Mouse (Mus musculus): Measurements from ENCODE around the gene Tnks2.
"Not testable (repeated sequence)": the region's sequence is repeated elsewhere in the genome, so short reads cannot be mapped to it uniquely, and the experiment has no call there.

Tnks2 gene

DNA sequence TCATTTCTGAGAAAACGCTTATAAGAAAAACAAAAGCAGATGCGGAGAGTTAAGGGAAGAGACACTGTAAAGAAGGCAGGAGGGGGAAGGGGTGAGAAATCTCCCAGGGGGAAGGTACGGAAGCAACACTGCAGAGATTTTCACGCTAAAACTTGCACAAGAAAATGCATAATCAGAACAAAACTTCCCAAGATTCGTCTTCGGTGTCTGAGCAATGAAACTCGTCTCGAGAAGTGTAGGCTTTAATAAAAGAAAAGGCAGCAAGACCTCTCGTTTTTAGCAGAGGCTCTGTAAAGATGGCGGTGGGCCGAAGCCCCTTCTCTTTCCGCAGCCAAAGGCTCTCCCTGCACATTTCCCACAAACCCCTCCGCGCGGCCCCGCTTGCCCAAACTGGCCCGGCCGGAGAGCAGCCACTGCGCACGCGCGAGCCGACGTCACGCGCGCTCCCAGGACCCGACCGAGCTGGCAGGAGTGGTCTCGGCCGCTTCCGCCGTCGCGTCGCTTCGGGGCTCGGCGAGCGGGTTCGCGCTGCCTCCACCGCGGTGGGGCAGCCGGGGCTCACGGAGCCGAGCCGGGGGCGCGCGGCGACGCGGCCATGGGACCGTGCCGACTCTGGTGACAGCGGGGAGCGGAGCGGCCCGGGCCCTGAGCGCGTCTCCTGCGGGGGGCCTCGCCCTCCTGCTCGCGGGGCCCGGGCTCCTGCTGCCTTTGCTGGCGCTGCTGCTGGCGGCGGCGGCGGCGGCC, at the start of gene Tnks2:
Gene Tnks2, plus strand, starts transcription at position 445 of the 744 bp plus-strand sequence.
- in situ Hi-C loops (cut with MboI) = no loop called here

DNA sequence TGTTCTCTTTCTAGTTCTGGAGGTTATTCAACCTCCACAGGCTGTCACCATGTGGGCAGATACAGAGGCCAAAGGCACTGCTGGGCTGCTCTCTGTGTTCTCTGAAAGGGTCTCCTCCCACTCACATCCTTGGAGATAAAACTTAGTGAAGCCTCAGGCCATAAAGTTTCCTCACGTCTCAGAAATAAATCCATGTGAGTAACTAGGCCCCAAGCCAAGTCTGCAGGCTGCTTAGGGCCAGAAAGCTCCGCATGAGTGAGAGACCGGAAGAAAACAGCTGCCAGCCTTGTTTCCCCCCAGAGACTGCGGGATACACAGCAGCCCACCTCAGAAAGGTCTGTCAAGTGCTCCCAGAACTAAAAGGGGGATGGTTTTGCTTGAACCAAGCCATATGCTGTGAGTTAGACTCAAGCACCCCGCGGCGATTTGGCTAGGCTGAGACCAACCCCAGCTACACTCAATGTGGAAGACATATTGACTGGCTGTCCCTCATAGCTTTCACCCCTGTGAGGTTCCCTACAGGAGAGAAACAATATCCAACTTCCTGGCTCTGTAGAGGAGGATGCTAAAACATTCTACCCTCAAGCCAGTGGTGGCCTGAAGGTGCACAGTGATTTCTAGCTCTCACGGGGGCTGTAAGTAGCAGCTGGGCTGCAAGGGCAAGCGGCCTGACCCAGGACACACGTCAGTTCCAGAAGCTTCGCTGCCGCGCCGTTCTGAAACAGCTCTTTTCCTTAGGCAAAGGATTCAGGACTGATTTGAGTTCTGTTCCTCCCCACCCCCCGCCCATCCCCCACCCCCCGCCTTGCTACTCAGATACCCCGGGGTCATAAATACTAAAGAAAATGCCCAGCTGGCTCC, 43.9 kb upstream of the Tnks2 start:
- in situ Hi-C loops (cut with MboI) = no loop called here

DNA sequence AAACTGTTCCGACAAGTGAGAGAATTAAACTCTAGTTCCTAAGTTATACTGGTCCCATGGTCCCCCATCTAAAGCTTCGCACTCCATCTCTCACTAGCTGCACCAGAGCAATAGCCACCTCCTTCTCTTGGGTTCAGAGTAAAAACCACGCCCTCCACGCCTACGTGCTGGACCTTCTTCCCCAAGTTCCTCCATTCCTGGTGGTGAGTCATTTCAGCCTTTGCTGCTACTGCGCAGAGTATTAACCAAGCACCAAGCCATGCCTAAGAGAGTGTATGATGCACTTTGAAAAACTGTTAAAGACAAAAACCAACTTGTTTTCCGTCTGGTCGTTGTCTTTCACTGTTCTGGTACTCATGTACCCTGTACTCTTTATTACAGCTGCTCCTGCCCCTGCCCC, 41.4 kb upstream of the Tnks2 start:
- in situ Hi-C loops (cut with MboI) = no loop called here

DNA sequence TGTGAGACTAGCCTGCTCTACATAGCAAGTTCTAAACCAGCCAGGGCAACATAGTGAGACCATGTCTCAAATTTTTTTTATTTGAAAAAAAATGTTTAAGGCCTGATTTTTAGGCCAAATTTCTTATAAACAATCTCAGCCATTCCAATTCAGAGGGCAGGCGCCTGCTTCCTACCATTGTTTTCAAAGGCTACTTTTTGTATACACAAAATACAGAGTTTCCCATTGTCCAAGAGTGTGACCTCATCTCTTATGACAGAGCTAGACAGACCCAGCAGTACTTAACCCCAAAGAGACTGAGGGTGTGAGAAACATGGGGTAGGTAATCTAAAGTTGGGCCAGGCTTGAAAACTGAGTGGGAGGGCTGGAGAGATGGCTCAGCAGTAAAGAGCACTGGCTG, 40.6 kb upstream of the Tnks2 start:
- in situ Hi-C loops (cut with MboI) = no loop called here

DNA sequence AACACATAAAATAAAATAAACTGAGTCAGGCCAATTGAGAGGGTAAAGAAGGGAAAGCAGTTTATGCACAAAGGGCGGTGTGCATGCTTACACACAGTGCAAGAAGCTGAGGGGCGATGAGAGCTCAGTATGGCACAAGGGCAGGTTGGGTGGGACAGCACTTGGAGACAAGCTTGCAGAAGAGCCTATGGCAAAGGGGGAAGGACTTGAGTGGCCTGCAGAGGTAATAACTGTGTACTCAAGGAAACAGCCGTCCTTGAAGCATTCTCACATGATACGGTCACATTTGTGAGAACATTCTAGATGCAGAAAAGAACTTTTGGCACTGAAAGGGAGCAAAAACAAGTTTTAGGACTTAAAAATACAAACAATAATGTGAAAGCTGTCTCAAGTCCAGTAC, 40.0 kb upstream of the Tnks2 start:
- in situ Hi-C loops (cut with MboI) = no loop called here

DNA sequence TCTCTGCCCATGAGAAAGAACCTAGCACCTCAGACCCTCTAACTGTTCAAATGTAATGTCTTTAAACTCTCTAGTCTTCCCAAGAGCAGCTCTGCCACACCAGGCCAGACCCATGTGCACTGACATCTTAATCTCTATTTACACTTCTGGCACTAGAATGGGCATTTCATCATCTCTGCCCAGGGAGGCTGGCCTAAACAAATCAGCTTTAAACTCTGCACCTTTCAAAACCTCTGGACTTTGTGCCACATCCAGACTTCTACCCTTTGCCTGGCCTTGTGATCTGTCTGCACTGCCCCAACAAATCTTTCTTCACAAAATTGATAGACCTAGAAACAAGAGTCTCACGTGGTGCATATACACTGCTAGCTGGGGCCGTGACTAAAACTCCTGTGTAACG, 38.8 kb upstream of the Tnks2 start:
- in situ Hi-C loops (cut with MboI) = no loop called here

DNA sequence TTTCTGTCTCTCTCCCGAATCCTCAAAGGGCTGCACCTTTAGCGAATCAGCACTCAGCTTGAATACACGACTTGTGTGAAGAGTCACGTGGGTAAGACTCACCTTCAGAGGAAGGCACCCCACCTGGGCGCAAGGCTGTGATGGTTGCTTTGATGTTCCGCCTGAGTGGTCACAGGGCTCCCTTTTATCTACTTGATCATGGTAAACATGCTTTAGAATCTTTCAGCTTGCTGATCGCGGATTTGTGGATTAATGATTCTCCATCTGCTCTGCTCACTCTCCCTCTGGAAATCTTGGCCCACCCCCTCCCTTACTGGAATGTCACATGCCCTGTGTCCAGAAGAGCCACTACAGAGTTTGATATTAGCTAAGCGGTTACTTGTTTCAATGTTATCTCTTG, 37.1 kb upstream of the Tnks2 start:
- in situ Hi-C loops (cut with MboI) = no loop called here

DNA sequence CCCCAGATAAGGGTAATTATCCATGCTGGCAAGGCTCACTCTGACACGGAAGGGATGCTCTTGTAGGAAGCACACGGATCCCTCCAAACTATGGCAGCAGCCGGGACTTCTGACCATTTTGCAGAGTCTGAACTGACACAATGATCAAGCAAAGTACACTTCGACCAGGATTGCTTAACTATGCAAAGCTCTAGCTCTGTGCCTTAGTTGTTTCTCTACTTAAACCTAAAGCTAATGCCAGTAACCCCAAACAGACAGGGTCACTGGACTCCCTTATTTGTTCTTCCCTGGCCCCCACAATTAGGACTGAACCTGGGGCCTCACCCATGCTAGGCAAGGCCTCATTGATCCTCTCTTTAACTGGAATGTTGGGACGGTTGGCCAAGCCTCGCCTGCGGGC, 33.7 kb upstream of the Tnks2 start:
- in situ Hi-C loops (cut with MboI) = no loop called here

DNA sequence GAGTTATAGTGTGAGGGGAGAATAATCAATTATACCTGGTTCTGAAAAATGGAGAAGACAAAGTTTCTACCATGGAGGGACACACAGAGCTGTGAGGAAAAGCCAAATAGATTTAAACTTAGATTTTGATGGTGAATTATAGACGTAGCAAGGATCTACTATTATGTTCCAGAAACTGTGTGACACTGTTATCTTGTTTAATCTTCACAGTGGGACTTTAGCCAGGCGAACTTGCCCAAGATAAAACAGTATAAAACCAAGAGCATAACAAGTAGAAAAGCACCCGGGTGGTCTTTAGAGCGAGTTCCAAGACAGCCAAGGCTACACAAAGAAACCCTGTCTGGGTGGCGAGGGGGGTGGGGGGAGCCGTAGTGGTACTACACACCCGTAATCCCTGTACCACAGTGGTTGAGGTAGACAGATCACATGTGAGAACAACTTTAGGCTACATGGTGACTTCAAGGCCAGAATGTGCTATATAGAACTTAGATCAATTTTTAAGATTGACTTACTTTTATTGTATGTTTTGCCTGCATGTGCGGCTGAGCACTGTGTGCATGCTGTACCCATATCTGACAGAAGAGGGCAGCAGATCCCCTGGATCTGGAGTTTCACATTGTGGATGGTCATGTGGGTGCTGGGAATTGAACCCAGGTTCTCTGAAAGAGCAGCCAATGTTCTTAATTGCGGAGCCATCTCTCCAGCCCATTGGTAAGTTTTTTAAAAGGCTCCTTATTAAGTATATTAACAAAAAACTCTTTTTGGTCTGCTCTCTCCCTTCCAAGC, 32.0 kb upstream of the Tnks2 start:
- in situ Hi-C loops (cut with MboI) = no loop called here

DNA sequence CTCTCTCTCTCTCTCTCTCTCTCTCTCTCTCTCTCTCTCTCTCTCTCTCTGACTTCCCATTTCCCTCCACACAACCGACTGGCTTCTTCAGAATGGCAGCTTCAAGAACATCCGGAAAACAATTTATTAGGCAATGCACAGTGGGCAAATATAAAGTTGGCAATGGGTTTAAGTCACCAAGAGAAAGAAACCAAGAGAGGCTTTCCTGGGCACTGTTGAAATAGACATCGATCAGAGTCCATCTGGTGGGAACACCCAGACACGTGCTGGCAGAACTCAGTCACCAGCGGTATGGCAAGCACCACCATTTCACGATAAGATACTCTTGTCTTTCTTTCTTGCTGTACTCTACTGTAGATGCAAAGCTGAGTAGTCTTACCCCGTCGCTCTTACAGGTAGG, 30.6 kb upstream of the Tnks2 start:
- in situ Hi-C loops (cut with MboI) = no loop called here

DNA sequence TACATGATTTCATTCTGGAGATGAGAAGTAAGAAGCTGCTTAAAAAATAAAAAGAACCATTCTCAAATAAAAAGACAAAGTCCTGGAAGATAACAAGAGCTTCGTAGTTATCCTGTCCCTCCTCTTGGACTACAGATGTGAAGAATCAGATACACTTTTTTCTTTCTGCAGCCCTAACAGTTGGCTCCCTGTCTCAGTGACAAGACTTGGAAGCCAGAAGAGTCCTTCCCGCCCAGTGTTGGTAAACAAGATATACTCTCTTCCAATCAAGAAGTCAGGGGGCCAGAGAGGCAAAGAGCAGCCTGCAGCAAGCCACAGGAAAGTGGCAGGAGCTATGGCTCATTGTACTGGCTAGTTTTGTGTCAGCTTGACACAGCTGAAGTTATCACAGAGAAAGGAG, 27.2 kb upstream of the Tnks2 start:
- in situ Hi-C loops (cut with MboI) = no loop called here

DNA sequence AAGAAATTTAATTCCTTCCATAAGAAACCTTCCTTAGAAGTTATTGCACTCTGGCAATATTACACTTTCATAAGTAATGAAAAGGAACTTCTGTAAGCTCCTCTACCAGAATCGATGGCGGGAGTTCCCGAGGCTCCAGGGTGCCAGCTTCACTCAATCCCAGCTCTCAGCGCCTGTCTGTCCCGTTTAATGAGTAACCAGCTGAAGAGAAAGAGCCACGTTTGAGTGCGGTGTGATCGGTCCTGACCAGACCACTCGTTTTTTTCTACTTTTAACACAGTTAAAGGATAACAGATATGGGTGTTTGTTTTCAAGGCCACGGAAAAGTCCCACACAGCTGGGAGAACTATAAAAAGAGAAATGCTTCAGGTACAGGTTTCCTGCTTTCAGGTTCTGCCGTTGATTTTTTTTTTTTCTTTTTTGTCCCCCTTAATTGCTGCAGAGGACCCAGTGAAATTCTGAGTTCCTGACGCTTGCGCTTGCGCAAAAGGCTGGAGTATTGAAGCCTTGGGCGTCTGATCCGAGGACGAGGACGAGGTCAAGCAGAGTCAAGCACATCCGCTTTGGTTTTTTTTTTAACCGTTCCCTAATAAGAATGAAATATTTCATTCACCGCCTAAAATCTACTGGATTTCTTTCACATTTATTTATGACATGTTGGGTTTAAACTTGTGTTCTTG, 25.5 kb upstream of the Tnks2 start:
- in situ Hi-C loops (cut with MboI) = no loop called here

DNA sequence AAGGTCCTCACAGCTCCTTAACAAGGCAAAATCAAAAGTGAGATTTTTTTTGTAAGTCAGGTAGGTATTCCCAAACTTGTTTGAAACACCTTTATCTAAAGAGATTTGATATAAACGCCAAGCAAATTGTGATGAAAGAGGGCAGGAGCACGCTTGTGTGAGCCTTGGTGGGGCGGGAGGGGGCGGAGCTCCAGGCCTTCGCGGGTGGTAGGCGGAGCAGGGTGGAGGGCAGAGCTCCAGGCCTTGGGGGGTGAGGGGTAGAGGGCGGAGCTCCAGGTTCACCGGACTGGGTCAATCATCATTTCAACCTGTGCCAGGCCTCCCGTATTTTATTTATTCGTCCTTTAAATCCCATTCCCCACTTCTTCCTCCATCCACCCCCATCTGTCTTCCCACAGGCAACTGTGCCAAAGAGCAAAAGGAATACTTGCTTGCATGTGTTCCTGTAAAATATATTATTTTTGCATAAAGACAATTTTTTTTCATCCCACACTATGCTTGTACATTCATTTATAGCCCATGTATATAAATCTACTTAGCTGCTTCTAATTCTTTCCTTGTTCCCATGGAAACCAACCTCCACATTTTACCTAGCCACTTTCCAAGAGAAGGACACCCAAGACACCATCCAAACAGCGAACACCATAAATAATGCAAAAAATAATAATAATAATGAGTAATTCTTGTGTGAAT, 24.4 kb upstream of the Tnks2 start:
- in situ Hi-C loops (cut with MboI) = no loop called here

DNA sequence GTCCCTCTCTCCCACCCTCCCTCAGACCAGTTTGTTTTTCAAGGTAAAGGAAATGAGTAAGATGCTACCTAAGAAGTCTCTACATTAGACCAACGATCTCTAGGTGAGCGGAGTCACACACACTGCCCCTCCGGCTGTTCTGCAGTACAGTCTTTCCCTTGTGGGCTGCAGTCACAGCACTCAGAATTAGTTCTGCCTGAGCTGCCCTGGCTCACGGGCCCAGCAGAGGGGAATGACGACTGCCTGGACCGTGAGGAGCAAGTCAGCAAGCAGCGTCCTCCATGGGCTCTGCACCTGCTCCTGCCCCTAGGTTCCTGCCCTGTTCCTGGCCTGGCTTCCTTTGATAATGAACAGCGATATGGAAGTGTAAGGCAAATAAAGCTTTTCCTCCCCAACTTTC, 22.0 kb upstream of the Tnks2 start:
- in situ Hi-C loops (cut with MboI) = no loop called here

DNA sequence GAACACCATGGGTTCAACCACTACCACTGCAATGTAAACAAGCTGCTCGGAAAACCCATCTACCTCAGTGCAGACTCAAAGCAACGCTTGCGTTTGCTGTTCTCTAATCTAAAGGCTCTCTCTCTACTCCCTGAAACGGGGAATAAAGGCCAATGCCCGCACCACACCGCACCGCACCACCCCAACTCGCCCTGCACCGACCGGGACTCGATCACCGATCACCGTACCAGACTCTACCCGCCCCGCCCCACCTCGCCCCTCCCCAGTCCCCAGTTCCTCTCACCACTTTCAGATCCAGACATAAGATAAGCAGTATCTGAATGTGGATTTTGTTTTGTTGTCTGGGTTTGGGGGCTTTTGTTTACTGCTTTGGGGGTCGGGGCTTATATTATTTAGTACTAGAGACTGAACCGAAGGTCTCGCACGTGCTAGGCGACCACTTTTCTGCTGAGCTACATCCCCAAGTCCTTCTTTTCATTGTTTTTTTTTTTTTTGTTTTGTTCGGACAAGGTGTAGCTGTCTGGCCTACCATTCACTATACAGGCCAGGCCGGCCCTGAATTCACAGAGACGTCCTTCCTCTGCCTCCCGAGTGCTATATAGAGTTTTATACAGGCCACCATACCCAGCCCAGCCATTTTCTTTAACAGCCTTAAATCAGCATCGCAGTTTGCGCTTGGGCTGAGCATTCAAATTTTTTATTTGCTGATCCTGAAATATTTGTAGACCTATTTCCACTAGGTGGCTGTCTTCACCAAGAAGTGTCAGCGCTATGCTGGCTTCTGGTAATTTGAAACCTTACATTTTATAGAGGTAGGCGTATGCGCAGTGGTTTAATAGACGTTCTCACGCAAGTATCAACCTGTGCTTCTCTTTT, 18.4 kb upstream of the Tnks2 start:
- in situ Hi-C loops (cut with MboI) = no loop called here

DNA sequence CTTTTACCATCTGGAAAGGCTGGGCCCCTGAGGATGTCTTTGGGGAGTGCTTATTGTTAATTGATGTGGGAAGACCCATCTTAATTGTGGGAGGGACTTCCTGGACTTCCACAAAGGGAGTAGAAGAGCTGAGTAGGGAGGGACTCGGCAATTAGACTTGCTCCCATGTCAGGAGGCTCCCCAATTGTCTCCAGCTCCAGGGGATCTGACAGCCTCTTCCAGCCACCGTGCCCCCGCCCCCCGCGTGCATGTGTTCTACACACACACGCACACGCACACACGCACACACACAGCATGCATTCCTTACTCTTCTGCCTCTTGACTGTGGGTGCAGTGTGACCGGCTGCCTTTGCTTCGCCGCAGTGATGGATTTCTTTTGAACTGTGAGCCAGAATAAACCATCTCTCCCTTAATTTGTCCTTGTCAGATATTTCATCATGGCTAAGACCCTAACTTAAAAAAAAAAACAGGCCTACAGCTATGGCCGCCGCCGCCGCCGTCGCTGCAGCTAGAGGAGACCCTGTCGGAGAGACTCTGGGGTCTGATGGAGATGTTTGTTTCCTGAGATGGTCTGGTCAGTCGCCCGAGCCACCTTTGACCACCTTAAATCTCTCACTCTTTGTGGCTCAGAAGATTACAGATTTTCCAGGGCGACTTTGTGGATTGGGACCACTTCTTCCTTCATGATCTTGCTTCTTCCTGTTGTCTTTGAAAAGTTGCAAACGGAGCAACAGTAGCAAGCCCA, 15.7 kb upstream of the Tnks2 start:
- in situ Hi-C loops (cut with MboI) = no loop called here

DNA sequence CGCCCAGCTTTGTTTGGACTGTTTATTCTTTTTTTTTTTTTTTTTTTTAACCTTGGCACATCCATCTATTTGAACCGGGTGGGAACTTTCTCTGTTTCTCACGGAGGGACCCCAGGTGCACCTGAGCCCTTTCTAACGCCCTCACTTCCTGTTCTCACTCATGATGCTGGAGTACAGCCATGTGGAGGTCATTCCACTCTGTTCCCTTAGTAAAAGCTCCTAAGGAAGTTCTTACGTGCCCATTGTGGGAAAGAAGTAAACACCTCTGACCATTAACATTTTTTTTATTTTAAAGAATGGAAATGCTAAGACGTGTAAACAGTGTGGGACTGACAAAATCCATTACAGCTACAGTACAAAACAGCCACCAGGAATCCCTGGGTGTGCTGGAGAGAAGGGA, 14.8 kb upstream of the Tnks2 start:
- in situ Hi-C loops (cut with MboI) = no loop called here

DNA sequence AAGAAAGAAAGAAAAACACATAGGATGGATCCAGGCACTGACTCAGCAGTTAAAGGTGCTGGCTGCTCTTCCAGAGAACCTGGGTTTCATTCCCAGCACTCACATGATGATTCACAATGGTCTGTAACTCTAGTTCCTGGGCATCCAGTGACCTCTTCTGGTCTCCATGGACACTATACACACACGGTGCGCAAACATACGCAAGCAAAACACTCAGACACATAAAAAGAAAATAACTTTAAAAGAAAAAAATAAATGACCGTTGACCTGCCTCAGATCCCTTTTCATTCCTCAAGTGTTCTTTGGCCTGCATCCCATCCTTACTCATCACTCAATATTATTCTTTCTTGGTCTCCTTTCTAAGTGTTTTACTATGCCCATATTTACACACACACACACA, 13.6 kb upstream of the Tnks2 start:
- in situ Hi-C loops (cut with MboI) = no loop called here

DNA sequence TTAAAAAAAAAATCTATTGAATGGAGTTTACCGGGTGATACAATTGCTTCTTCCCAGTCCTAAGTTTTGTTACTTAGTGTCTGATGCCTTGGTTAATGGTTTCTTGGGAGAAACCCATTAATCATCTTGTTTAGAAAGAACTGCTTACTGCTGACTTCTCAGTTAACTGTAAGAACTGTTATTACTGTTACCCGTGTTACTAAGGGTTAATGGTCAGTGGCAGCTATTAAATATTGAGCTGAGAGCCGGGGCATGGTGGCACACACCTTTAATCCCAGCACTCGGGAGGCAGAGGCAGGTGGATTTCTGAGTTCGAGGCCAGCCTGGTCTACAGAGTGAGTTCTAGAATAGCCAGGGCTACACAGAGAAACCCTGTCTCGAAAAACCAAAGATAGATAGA, 12.7 kb upstream of the Tnks2 start:
- in situ Hi-C loops (cut with MboI) = not testable (repeated sequence)

DNA sequence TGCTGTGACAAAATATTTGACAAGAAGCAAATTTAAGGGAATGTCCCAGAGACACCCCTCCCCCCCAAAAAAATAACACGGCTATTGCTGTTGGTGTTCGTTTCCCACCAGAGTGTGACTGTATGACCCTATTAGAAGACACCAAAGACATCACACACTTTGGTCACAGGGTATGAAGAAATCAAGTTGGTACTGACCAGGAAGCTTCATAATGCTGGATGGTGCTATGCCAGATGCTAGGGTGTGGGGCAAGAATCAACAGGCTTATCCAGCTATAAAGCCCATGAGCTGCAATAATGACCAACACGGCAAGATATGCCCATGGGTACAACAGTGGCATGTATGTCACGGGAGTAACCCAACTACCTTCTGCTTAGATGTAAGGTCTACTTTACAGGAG, 11.3 kb upstream of the Tnks2 start:
- in situ Hi-C loops (cut with MboI) = no loop called here
